Mouse (Mus musculus) heart, adult 2 months (tissue): ENCODE results near the gene Sppl3.

Source experiments
- CTCF ChIP-seq: fragments of 200-600 bp; IDR thresholded peaks from 2 replicates; pipeline ENCODE4 v1.8.1; 2022; ENCODE audit warnings: antibody characterized with exemption, mild to moderate bottlenecking, moderate library complexity
- EP300 ChIP-seq: fragments of 200-500 bp; IDR thresholded peaks from 2 replicates; pipeline ENCODE4 v1.6.1; 2011; ENCODE audit warnings: low read depth, low read length, control low read depth; ENCODE audit not compliant: insufficient read depth
- POLR2A ChIP-seq: fragments of 200-500 bp; IDR thresholded peaks from 2 replicates; pipeline ENCODE4 v1.6.1; 2011; ENCODE audit warnings: mild to moderate bottlenecking, low read depth, low read length, control low read depth; ENCODE audit not compliant: insufficient read depth

GRCm38 (mm10) chr5:115111156-115111555 lies 100.2 kb downstream of the Sppl3 start:
- TF ChIP-seq CTCF (no peak), POLR2A (no peak), EP300 (no peak)
